Mouse (Mus musculus): ENCODE measurements around the gene Gm17949.

DNA sequence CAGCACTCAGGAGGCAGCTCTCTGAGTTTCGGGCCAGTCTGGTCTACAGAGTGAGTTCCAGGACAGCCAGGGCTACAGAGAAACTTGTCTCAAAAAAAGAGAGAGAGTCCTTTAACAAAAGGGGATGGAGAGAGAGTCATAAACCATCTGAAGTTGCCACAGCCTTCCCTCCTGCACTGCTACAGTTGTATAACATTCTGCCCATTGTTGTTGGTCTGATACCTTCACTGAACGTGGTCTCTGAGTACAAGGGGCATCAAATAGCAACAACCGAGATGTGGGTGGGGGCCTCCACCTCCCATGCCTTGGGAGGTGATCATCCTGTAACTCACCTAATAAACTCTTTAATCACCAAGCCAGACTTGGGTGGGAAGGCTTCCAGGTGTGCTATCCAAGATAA is 25.6 kb upstream of the Gm17949 start:
- TF ChIP-seq GATA1 (IDR thresholded peaks at IDR 0.05; ENCODE audit: borderline replicate concordance, low read length) (no peak), FLI1 (IDR thresholded peaks at IDR 0.05; ENCODE audit: low read length) (no peak)

Data from megakaryocyte, embryonic 14.5 days (primary cell).